In genomic region chr5:53402619-53403151, GRCm38 (mm10) we compare ENCODE assay signal across 12 mouse cellular contexts.
DNase-seq lines count a peak whose midpoint lies in the region; ATAC-seq and TF ChIP-seq lines count a peak whose summit lies in the region.
"Had no signal": no experiment of that assay in that cellular context is flagged by ENCODE, and none has a peak within 500 bp of the region (broad histone marks: within the 10 kb centered on the region; RNA-seq: fewer than 3 reads in every experiment).

No protein-coding gene starts in this region.

- no peak overlapping the region for H3K4me3 ChIP-seq in embryonic fibroblast, embryonic 13.5 days (ENCODE audit: insufficient read depth, low read length)
- H3K4me3 ChIP-seq: embryonic facial prominence, embryonic 12.5 days had no signal

- no peak for TF ChIP-seq POLR2A in embryonic fibroblast, embryonic 13.5 days (IDR thresholded peaks at IDR 0.05; ENCODE audit: low read depth, low read length)

- peak; percentile 82 for ATAC-seq in megakaryocyte progenitor cell, adult 5-6 weeks (replicated peaks; ENCODE audit: poor library complexity)

- peak; percentile 9 to 54 for DNase-seq in adrenal gland, adult (ENCODE audit: inconsistent age in 2 of 2, low spot score in 1 of 2)
- no peak for DNase-seq in adrenal gland, adult 18-20 months (ENCODE audit: low spot score in 2 of 2)
- peak; percentile 76 for DNase-seq in 3T3-L1 (ENCODE audit: low read depth, low spot score)
- no peak for DNase-seq in spleen, postnatal 10 days (ENCODE audit: low spot score in 2 of 2)
- DNase-seq in c-Kit-positive CD71-positive TER-119-positive erythroid progenitor cells, embryonic 14.5 days (ENCODE audit: low spot score): no peak
- no peak for DNase-seq in cerebellum, adult 8-10 months
- DNase-seq: heart, postnatal 10 days; kidney, adult 8-10 months; thymus, postnatal 25 days had no signal

- peak overlapping the region; percentile 48; the same call in 1 of the 2 replicates for H3K27ac ChIP-seq in embryonic fibroblast, embryonic 13.5 days (ENCODE audit: insufficient read depth, low read length)
- H3K27ac ChIP-seq: embryonic facial prominence, embryonic 12.5 days had no signal

- no peaks in the 10 kb centered on the region for H3K4me1 ChIP-seq in embryonic fibroblast, embryonic 13.5 days (ENCODE audit: control insufficient read depth, insufficient read depth, low read length)
- H3K4me1 ChIP-seq: embryonic facial prominence, embryonic 12.5 days had no signal

- no peak for TF ChIP-seq CTCF in embryonic fibroblast, embryonic 13.5 days (IDR thresholded peaks at IDR 0.05; ENCODE audit: borderline replicate concordance, insufficient read depth, low read length)

Comparison
In these comparisons a context has a peak if more than half of its experiments do, and no peak if none do; other contexts are left out.
1. DNase-seq: peak in adrenal gland, adult (2 of 2) and 3T3-L1 (single experiment); none in adrenal gland, adult 18-20 months (0 of 2), spleen, postnatal 10 days (0 of 2), c-Kit-positive CD71-positive TER-119-positive erythroid progenitor cells, embryonic 14.5 days (single experiment) and cerebellum, adult 8-10 months (single experiment).